Mouse (Mus musculus) Patski (cell line): Measurements from ENCODE around the gene Wdr91. TPM values are rescaled to one million over a fixed set of nuclear protein-coding genes. Genes with fewer than 3 reads are reported as not detected.

Experiments
- ATAC-seq: fragments of 100-300 bp; one replicate; pipeline ENCODE4 v1.8.0; 2021
- CTCF ChIA-PET: fragments of 350-600 bp; sonication (Branson Sonifier 250); formaldehyde crosslinking; loops from one replicate; lab custom pipeline; 2022; ENCODE audit warnings: inconsistent platforms; lab: Charles Lee
- POLR2A ChIA-PET: fragments of 350-600 bp; sonication (Branson Sonifier 250); formaldehyde crosslinking; loops from one replicate; lab custom pipeline; 2022; ENCODE audit warnings: antibody characterized with exemption, inconsistent platforms; lab: Charles Lee
- DNase-seq: peaks from one replicate; pipeline ENCODE4 v3.0.0-alpha.2; 2011; ENCODE audit warnings: low read depth, low spot score
- H3K27me3 ChIP-seq: fragments of 371-371 bp; one replicate; pipeline ENCODE4 v1.5.1; 2021
- CTCF ChIP-seq: fragments of 100-300 bp; IDR thresholded peaks from one replicate; pipeline ENCODE4 v1.5.1; 2021
- in situ Hi-C: fragments of 300-500 bp; cut with MboI; formaldehyde crosslinking; loops from 3 replicates; pipeline ENCODE4 v1.11.1; 2018; ENCODE audit warnings: low pct_unique_long_range_greater_than_20kb, mixed read lengths
- polyA plus RNA-seq: library from polyadenylated mRNA; unstranded; gene quantifications from one replicate; pipeline ENCODE4 v1.2.3, GENCODE M21; 2021

Gene Wdr91
- polyA plus RNA-seq, 1 experiment from 2014 or later = 15.5 TPM

- POLR2A ChIA-PET = no interaction called here
- in situ Hi-C loops = no loop called here
- H3K27me3 ChIP-seq = no peaks in the 10 kb centered on the region
- DNase-seq = no peak
- CTCF ChIA-PET = interaction anchor here (1.1 kb wide), 1 partner anchor 9 kb away, joined by 3 read pairs; no protein-coding TSS in a partner anchor
- no peak for TF ChIP-seq CTCF
- no peak for ATAC-seq
These were observed 6.8 kb downstream of the Wdr91 start for GRCm38 (mm10) chr6:34903851-34904250.

DNA sequence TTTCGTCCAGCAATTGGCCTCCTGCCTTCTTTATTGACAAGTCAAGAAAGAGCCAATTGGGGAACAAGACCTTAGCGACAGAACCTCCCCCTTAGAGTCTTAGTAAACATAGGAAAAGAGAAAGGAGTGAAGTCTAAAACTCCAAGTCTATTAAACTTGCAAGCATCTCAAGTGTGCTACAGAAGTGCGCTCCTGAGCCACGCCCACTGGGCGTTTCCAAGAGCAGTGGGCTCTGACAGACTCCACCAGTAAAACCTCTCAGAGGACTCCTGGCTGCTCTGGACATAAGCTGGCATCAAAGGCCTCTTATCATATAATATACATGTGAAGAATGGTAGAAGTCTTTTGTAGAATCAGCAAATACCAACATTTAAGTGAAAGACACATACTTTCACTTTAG lies 7.2 kb downstream of the Wdr91 start:
- in situ Hi-C loops = no loop called here
- no peak for TF ChIP-seq CTCF
- CTCF ChIA-PET = interaction anchor here (1.1 kb wide), 2 partner anchors 23 to 34 kb away, joined by 3 read pairs; no protein-coding TSS in a partner anchor
- DNase-seq = no peak
- no peak for ATAC-seq
- no peaks in the 10 kb centered on the region for H3K27me3 ChIP-seq
- POLR2A ChIA-PET = no interaction called here

DNA sequence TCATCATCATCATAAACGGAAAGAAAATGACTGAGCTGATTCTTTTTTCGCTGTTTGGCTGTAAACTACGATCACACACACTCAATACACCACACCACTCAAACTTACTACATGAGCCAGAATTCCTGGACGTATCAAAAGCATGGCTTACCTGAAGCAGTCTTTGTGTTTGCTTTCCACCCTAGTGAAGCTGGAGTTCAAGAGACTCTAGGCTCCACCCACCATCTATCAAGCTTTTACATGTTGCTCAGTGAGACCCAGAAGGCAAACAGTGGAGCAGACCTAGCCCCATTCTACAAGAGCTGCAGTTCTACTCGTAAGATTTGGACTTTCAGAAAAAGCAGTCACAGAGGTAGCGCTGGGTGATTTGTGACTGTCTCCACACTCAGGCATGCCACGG lies 8.1 kb downstream of the Wdr91 start:
- DNase-seq (no peak), ATAC-seq (no peak)
- H3K27me3 ChIP-seq = no peaks in the 10 kb centered on the region
- CTCF ChIA-PET = interaction anchor here (1.0 to 1.1 kb wide), 3 partner anchors 22 to 38 kb away, joined by 3 read pairs; no protein-coding TSS in a partner anchor
- POLR2A ChIA-PET = no interaction called here
- in situ Hi-C loops = no loop called here
- no peak for TF ChIP-seq CTCF

GRCm38 (mm10) chr6:34901911-34902444 lies 8.7 kb downstream of the Wdr91 start:
- ChIA-PET CTCF (interaction anchor here (1.0 to 1.1 kb wide), 2 partner anchors 35 to 37 kb away, joined by 3 read pairs; no protein-coding TSS in a partner anchor), POLR2A (no interaction called here)
- H3K27me3 ChIP-seq = no peaks in the 10 kb centered on the region
- no peak for DNase-seq
- no peak for TF ChIP-seq CTCF
- in situ Hi-C loops = no loop called here
- no peak for ATAC-seq

DNA sequence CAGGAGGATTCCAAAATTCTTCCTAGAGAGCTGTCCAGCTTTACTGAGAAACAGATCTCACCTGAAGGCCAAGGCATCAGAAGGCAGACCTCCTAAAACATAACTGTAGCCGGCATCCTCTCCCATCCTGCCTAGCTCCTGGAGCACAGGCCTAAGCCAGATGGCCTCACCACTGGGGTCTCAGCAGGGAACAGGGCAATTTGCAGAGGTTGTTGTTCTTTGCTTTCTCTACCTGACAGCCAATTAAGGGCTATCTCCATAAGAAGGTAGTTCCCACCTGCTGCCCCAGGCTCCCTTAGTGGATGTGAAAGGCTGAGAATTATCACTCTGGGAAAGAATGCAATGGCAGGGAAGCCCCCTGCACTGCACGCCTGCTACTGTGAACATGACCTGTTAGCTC lies 9.7 kb downstream of the Wdr91 start:
- CTCF ChIA-PET = no interaction called here
- no peaks in the 10 kb centered on the region for H3K27me3 ChIP-seq
- no peak for DNase-seq
- POLR2A ChIA-PET = interaction anchor here (0.6 kb wide), 1 partner anchor 35 kb away, joined by 3 read pairs; no protein-coding TSS in a partner anchor
- no peak for ATAC-seq
- no peak for TF ChIP-seq CTCF
- in situ Hi-C loops = no loop called here

DNA sequence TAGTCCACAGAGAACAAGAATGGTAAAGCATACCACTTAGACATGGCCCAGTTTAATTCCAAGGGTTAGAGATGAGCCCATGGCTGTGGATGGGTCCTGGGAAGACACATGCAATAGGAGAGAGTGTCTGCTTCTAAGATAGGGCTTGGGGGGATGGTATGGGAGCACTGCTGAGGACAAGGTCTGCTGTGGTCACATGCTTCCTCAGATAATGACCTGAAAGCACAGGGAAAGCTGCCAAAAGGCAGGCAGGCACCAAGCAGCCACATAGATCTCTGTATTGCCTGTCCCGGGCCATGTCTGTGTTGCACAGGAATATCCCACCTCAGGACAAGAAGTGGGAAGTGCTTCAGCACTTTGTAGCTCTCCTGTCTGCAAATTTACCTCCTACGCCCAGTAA lies 11.5 kb downstream of the Wdr91 start:
- H3K27me3 ChIP-seq = no peaks in the 10 kb centered on the region
- TF ChIP-seq CTCF = no peak
- POLR2A ChIA-PET = no interaction called here
- no peak for ATAC-seq
- CTCF ChIA-PET = no interaction called here
- DNase-seq = no peak
- in situ Hi-C loops = no loop called here

- in situ Hi-C loops = no loop called here
- no peak for ATAC-seq
- ChIA-PET CTCF (no interaction called here), POLR2A (no interaction called here)
- TF ChIP-seq CTCF = no peak
- DNase-seq = no peak
- no peaks in the 10 kb centered on the region for H3K27me3 ChIP-seq
These were observed 14.4 kb downstream of the Wdr91 start for GRCm38 (mm10) chr6:34896168-34896780.

DNA sequence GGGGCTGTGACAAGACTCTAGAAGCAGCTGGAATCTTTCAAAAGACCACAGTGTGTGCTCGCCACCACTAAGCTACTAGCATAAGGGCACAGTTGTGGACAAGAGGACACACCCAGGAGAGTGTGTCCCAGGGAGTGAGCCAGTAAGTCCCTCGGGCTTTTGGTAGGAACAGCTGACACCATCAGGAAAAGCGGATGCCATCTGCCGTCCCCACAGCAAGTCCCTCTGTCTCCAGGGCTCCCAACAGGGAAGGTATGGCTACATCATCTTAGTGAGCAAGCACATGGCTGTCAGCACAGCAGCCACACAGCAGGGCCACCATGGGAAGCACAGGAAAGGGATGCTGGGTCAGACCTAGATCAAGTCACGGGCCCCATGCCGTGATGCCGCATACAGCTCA lies 15.1 kb downstream of the Wdr91 start:
- ChIA-PET POLR2A (no interaction called here), CTCF (interaction anchor here (0.9 to 1.0 kb wide), 2 partner anchors 9 to 26 kb away, joined by 3 read pairs; no protein-coding TSS in a partner anchor)
- no peak for TF ChIP-seq CTCF
- ATAC-seq (no peak), DNase-seq (no peak)
- H3K27me3 ChIP-seq = no peaks in the 10 kb centered on the region
- in situ Hi-C loops = no loop called here

DNA sequence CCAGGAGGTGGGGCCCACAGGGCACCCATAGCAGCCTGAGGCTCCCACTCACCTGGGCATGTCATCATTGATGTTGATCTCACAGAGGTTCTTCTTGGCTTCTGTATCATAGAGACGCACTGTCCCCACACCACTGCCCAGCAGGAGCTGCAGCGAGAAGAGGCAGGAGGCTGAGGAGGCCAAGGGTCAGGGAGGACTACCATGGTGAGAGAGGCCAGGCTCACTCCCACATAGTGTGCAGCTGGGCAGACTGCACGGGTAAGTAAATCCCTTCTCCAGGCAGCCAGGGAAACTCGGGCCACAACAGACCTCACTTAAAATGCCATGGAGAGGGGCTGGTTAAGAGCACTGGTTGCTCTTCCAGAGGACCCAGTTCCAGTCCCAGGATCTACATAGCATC lies 21.5 kb downstream of the Wdr91 start:
- DNase-seq (no peak), ATAC-seq (no peak)
- CTCF ChIA-PET = no interaction called here
- POLR2A ChIA-PET = no interaction called here
- no peaks in the 10 kb centered on the region for H3K27me3 ChIP-seq
- no peak for TF ChIP-seq CTCF
- in situ Hi-C loops = no loop called here

- ATAC-seq = peak; percentile 78
- ChIA-PET POLR2A (interaction anchor here (1.4 kb wide), 1 partner anchor 9 kb away, joined by 3 read pairs; no protein-coding TSS in a partner anchor), CTCF (interaction anchor here (0.8 to 1.9 kb wide), 5 partner anchors 9 to 39 kb away, joined by 3 to 4 read pairs (median 3); partner anchors contain the start of genes Cyren and Wdr91)
- DNase-seq = no peak
- H3K27me3 ChIP-seq = no peaks in the 10 kb centered on the region
- in situ Hi-C loops = no loop called here
- TF ChIP-seq CTCF = no peak
These were observed 23.4 kb downstream of the Wdr91 start for GRCm38 (mm10) chr6:34887131-34887850.

- DNase-seq (no peak), ATAC-seq (no peak)
- no peak for TF ChIP-seq CTCF
- no peaks in the 10 kb centered on the region for H3K27me3 ChIP-seq
- ChIA-PET POLR2A (no interaction called here), CTCF (no interaction called here)
- in situ Hi-C loops = loop anchor here (5.0 kb wide), 1 partner anchor 33 kb away; no protein-coding TSS in a partner anchor
These were observed 26.0 kb downstream of the Wdr91 start for GRCm38 (mm10) chr6:34884724-34885123.
